Mouse (Mus musculus) CD4-positive, CD25-positive, alpha-beta regulatory T cell, adult 4 months (primary cell): ENCODE results near the gene Gm10477. TPM values are rescaled to one million over a fixed set of nuclear protein-coding genes. Genes with fewer than 3 reads are reported as not detected.
"Not testable (repeated sequence)": the region's sequence is repeated elsewhere in the genome, so short reads cannot be mapped to it uniquely, and the experiment has no call there.

Source experiments
- ATAC-seq: one replicate; pipeline ENCODE4 v1.8.0; 2017
- polyA plus RNA-seq, 2 experiments: library from polyadenylated mRNA; unstranded; fragments of 100-300 nt; shearing (Covaris generic); gene quantifications; one replicate each; pipeline ENCODE4 v1.2.1; 2017

The Gm10477 gene
- not detected for polyA plus RNA-seq

- ATAC-seq = not testable (repeated sequence)
Observed at GRCm38 (mm10) chrX:56524442-56524841, at the start of gene Gm10477. Gene Gm10477, plus strand, starts transcription at chrX:56524742.

- no peak for ATAC-seq
Observed at GRCm38 (mm10) chrX:56477553-56477952, 47.0 kb upstream of the Gm10477 start.

GRCm38 (mm10) chrX:56481906-56482305, 42.6 kb upstream of the Gm10477 start:
- no peak for ATAC-seq

DNA sequence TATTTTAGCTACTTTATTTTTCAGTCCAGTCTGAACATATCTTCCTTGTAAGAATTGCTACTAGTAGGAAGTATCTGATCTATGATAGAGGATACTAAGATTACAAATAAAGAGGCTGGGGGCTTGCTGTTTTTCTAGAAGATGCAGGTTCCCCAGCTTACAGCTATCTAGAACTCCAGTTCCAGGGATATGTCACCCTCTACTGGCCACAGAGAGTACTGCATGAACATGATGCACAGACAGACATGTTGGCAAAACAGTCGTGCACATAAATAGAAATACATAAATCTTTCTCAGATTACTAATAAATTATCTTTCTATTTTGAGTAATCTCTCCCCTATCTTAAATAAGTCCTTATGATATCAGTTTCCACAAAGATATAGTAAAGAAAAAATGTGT, 34.8 kb upstream of the Gm10477 start:
- peak; percentile 83 for ATAC-seq

GRCm38 (mm10) chrX:56497241-56497640, 27.3 kb upstream of the Gm10477 start:
- ATAC-seq = no peak

DNA sequence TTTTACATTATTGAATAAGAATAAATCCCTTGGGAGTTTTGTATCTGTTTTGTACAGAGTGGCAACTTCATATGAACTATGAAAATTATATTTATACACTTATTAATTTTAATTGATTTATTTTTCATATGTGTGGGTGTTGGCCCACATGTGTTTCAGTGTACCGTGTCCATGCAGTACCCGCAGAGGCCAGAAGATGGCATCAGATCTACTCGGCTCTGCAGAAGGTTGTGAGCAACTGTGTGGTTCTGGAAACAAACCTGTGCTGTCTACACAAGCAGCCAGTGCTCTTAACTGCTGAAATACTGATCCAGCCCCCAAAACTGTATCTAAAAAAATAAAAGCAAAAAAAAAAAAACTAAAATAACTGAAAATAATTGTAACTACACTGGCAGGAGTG, 6.7 kb downstream of the Gm10477 start:
- ATAC-seq = peak; percentile 58

DNA sequence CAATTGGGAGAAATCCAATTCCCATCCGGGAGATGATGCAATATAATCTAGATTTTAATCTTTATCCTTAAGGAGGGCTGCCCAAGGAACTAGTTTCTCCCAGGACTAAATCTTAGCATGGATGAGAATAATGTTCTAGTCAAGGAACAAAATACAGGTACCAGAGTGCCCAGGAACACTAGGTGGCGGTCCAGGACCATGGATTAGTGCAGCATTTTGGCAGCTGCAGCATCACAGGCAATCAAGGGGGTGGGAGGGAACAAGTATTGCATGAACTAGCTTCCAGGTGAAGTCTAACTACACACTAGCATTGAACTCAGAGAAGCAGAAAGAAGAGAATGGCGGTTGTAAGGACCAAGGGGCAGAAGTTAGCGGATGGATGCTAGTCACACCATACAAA, 12.6 kb downstream of the Gm10477 start:
- ATAC-seq = no peak

DNA sequence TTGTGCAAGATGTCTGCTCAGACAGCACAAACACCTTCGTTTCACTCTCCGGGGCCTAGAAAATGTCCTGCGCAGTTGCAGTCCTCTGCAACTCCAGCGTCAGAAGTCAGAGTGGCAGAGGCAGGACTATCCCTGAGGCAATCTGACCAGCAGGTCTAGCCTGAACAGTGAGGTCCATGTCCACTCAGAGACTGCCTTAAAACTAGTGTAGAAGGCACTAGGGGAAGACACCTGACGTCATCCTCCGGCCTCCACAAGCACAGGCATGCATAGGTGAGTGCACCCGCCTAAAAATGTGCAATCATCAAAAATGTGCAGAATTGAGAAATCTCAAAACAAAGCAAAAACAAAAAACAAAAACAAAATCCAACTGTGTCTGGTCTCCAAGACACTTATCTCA, 25.0 kb downstream of the Gm10477 start, which contains the start of gene Gm648:
Gene Gm648, minus strand, starts transcription at position 101 of the 400 bp plus-strand sequence.
- ATAC-seq = no peak

DNA sequence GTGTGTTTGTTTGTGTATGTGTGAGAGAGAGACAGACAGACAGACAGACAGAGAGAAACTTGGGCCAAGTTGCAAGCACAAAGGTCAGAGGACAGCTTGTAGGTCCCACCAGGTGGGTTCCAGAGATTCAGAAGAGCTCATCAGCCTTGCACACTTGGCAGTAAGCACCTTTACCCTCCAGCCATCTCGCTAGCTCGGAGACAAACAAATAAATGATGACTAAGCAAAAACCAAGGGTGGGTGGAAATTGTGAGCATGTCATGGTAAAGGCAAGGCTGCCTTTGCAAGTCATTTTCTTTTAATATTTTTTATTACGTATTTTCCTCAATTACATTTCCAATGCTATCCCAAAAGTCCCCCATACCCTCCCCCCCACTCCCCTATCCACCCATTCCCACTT, 29.0 kb downstream of the Gm10477 start:
- no peak for ATAC-seq

DNA sequence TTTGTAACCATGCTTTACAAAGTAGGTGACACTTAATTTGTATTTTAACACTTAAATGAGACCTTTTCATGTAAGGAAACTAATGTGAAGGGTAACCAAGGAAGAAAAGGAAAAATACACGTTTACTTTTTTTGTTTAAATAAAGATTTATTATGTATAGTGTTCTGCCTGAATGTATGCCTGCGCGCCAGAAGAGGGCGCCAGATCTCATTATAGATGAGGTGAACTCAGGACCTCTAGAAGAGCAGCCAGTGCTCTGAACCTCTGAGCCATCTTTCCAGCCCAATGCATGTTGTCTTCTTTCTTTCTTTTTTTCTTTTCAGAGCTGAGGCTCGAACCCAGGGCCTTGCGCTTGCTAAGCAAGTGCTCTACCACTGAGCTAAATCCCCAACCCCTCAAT, 47.9 kb downstream of the Gm10477 start:
- no peak for ATAC-seq

Other genes with a start within 250 kb of the Gm10477 start
- 1 to 10 TPM; 1.3 to 1.9 TPM for gene Zfp449, start 178.3 kb upstream of the Gm10477 start, polyA plus RNA-seq
- 1 to 10 TPM; 2.7 to 5.5 TPM for gene Smim10l2a, start 150.2 kb upstream of the Gm10477 start, polyA plus RNA-seq
- gene Gm2174, start 76.8 kb upstream of the Gm10477 start, polyA plus RNA-seq = 10 to 100 TPM in 1 of 2 experiments, not detected in 1; 15.0 TPM
- 10 to 100 TPM; 24.7 to 33.4 TPM for gene Ints6l, start 69.9 kb upstream of the Gm10477 start, polyA plus RNA-seq
- not detected for gene Gm648, start 24.9 kb downstream of the Gm10477 start, polyA plus RNA-seq
- 1 to 10 TPM; 8.9 to 9.5 TPM for gene Mmgt1, start 73.3 kb downstream of the Gm10477 start, polyA plus RNA-seq
- 1 to 10 TPM; 7.3 to 9.3 TPM for gene Slc9a6, start 85.0 kb downstream of the Gm10477 start, polyA plus RNA-seq
- not detected for gene Fhl1, start 207.0 kb downstream of the Gm10477 start, polyA plus RNA-seq